Mouse (Mus musculus): ENCODE measurements around the gene Immp2l.

GRCm38 (mm10) chr12:41223686-41224085, 199.8 kb downstream of the Immp2l start:
- TF ChIP-seq GATA1 (IDR thresholded peaks at IDR 0.05; ENCODE audit: borderline replicate concordance, low read length): no peak
- TF ChIP-seq FLI1 (IDR thresholded peaks at IDR 0.05; ENCODE audit: low read length): no peak
